Mouse (Mus musculus) right cerebral cortex, adult 2 months (tissue): ENCODE measurements around the gene Gmip.

Source experiments
- DNase-seq, 2 experiments: peaks; one replicate each; pipeline ENCODE4 v3.0.0; 2021 to 2022; ENCODE audit warnings: low spot score in 2 of 2

Gmip gene

GRCm38 (mm10) chr8:69861251-69861650, 52.8 kb downstream of the Gmip start:
- DNase-seq: no peak

GRCm38 (mm10) chr8:69863387-69864020, 55.0 kb downstream of the Gmip start:
- peak in 1 of 2 experiments; percentile 41 for DNase-seq

- DNase-seq: no peak
Observed at GRCm38 (mm10) chr8:69864180-69864579, 55.7 kb downstream of the Gmip start.

DNA sequence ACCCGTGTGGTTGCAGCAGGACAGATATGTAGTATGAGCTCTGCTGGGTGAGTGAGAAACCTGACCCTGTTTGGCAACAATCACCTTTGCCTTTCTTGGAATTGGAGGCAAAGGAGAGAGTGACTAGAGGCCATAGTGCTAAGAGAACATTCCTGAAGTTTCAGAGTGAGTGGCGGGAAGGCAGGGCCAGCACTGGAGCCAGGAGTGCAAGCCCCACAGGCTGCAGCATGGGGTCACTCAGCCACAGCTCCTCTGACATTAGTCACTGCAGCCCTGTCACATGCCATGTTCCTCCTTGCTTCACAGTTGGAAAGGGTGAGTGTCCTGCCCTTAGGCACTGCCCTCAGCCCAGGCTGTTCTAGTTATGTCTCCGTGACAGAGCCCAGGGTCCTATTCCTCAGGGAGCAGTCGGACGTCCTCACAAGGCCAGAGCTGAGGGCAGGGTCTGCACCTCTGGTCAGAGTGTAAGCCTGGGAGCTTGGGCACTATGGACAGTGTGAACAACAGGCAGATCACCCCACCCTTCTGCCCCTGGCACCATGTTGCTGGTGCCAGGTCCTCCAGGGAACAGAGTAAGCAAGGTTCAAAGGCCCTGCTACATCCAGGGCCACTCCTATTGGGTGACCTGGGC, 59.3 kb downstream of the Gmip start:
- no peak for DNase-seq

DNA sequence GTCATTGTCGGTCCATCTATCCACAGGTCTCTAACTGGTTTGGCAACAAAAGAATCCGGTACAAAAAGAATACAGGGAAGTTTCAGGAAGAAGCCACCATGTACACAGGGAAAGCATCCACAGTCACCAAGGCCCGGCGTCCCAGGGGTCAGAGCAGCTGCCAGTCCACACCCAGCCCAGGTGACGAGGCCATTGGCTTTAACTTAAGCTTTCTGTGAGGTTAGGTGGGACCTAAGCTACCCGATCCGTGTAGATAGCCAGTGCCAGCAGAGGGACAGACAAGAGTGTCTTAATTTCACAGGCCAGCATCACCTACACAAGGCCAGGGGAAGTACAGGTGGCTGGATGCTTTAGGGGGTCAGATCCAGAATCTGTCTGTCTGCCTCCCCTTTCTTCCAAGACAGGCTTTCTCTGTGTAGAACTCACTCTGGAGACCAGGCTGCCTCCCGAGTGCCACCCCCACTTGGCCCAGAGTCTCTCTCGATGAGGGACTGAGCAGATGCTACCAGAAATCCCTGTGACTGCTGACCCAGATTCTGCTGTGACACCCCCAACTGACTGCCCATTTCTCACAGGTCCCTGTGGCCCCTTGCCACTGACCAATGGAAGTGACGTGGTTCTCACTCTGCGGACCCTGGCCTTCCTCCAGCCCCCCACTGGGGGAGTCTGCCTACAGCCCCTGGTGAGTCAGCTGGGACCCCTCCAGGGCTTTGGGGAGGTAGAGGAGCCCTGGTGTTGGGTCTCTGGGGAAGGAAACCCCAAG, 61.7 kb downstream of the Gmip start:
- no peak for DNase-seq

DNA sequence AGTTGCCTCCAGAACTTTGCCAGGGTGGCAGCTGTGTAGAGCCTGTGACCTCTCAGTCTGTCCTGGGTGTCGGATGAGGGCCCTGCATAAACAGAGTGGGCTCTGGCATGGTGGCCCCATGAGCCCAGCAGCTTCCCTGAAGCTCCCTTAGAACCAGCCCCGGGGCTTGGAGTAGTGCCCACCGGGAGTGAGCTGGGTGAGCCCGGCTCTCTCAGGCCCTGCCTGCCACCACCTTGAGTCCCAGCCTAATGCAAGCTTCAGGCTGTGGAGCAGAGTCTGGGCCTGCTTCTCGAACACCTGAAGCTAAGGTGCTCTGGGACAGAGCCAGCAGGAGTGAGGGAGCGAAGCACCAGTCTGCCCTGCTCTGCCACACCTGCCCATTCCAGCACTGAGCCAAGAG, 62.4 kb downstream of the Gmip start:
- DNase-seq: no peak
